Mouse (Mus musculus): ENCODE data around the gene Cort.

DNA sequence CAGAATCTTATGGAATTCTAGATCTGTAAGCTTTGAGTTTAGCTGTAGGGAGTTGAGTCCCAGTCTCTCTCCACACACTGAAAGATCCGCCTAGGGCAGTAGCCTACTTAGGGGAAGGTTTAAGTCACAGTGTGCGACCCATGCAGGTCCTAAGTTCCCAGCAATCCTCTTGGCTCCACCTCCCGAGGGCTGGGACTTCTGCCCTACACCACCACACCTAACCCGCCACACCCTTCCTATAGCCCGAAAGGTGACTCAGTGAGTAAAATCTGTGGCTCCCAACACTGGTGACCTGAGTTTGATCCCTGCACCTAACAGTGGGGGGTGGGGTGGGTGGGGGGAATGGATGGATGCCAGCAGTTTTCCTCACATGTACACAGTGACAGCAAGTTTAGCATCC is 3.1 kb downstream of the Cort start:
- TF ChIP-seq CTCF (IDR thresholded peaks at IDR 0.05; ENCODE audit: low read depth, low read length) (no peak), POLR2A (IDR thresholded peaks at IDR 0.05; ENCODE audit: borderline replicate concordance, low read depth, low read length) (no peak)

All from bone marrow macrophage, adult 2 months (primary cell).